Mouse (Mus musculus): ENCODE results near the gene Homer1. TPM values are rescaled to one million over a fixed set of nuclear protein-coding genes. Genes with fewer than 3 reads are reported as not detected.

Homer1 gene
- 3.2 and 3.6 TPM in 2 replicates for polyA plus RNA-seq (2015; fragmentation: Nextera tagmentation; extraction: Ambion mirVana)

DNA sequence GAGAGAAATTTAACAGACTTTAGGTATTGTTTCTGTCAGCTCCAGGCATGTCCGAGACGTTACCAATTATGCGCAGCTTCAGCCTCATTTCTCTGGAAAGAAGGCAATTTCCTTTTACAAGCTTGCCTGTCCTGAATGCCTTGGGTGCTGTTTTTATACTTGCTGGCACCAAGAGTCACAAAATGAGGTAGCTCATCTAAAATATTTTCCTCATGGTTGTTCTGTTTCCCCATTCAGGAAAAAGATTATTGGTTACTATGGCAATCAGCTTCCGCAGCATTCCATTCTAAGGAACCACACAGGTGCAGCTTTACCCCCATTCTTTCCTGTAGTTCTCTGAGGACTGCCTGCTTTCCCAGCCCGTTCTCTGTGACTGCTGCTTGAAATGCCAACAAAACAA is at the start of gene Homer1:
TSS of gene Homer1 (plus strand) at position 320 of the 400 bp plus-strand sequence.
- no peaks in the 10 kb centered on the region for H3K4me1 ChIP-seq (replicated peaks; ENCODE audit: insufficient read depth, low read length)
- H3K27ac ChIP-seq, result no peak within 1 kb of the TSS
- no peak for DNase-seq (ENCODE audit: low spot score)
- H3K36me3 ChIP-seq (ENCODE audit: insufficient read depth, low read length), result no peaks in the 10 kb centered on the region
- no peaks in the 10 kb centered on the region for H3K27me3 ChIP-seq (ENCODE audit: insufficient read depth, low read length)
- ATAC-seq (replicated peaks; ENCODE audit: low FRiP score, low read depth), result no peak
- 79% methylated on average over 5 of the region's 5 CpGs for WGBS
- no peak for TF ChIP-seq CTCF (IDR thresholded peaks at IDR 0.05; ENCODE audit: low read depth)
- H3K9me3 ChIP-seq (replicated peaks; ENCODE audit: low read length), result no peaks in the 10 kb centered on the region
- no peak within 1 kb of the TSS for H3K4me2 ChIP-seq (ENCODE audit: low read length)
- no peak within 1 kb of the TSS for H3K9ac ChIP-seq (ENCODE audit: low read depth, low read length)
- H3K4me3 ChIP-seq (replicated peaks; ENCODE audit: low read depth, low read length), result no peak within 1 kb of the TSS

- Histone ChIP-seq H3K9ac (ENCODE audit: low read depth, low read length) (no peak overlapping the region), H3K36me3 (ENCODE audit: insufficient read depth, low read length) (no peaks in the 10 kb centered on the region), H3K9me3 (replicated peaks; ENCODE audit: low read length) (no peaks in the 10 kb centered on the region), H3K4me3 (replicated peaks; ENCODE audit: low read depth, low read length) (no peak overlapping the region), H3K4me2 (ENCODE audit: low read length) (no peak overlapping the region), H3K27ac (no peak overlapping the region), H3K27me3 (ENCODE audit: insufficient read depth, low read length) (no peaks in the 10 kb centered on the region), H3K4me1 (replicated peaks; ENCODE audit: insufficient read depth, low read length) (no peaks in the 10 kb centered on the region)
- ATAC-seq (replicated peaks; ENCODE audit: low FRiP score, low read depth) (no peak), DNase-seq (ENCODE audit: low spot score) (no peak)
- 83% methylated on average over 6 of the region's 6 CpGs for WGBS
- no peak for TF ChIP-seq CTCF (IDR thresholded peaks at IDR 0.05; ENCODE audit: low read depth)
Measured at GRCm38 (mm10) chr13:93251732-93252131, 47.7 kb upstream of the Homer1 start.

DNA sequence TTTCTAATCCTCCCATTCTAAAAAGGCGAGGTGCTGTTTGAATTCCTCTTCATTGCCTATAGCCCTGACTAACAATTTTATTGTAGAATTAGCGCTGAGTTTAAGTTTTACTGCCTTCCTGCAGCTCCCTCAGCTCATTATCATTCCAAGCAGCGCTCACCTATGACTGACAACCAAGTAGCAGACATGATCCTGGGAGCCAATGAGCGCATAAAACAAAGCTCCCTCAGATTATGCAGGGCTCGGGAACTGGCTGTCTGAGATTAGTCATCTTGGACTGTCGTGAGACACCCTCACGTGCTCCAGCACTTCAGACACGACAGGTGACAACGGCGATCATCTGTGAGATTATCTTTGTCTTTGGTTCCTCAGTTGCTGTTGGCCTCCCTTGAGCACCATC is 47.3 kb upstream of the Homer1 start:
- Histone ChIP-seq H3K27me3 (ENCODE audit: insufficient read depth, low read length) (no peaks in the 10 kb centered on the region), H3K9me3 (replicated peaks; ENCODE audit: low read length) (no peaks in the 10 kb centered on the region), H3K9ac (ENCODE audit: low read depth, low read length) (no peak overlapping the region), H3K4me1 (replicated peaks; ENCODE audit: insufficient read depth, low read length) (no peaks in the 10 kb centered on the region), H3K4me2 (ENCODE audit: low read length) (no peak overlapping the region), H3K27ac (no peak overlapping the region), H3K4me3 (replicated peaks; ENCODE audit: low read depth, low read length) (no peak overlapping the region), H3K36me3 (ENCODE audit: insufficient read depth, low read length) (no peaks in the 10 kb centered on the region)
- TF ChIP-seq CTCF (IDR thresholded peaks at IDR 0.05; ENCODE audit: low read depth), result no peak
- DNase-seq (ENCODE audit: low spot score), result no peak
- WGBS, result 74% methylated on average over 10 of the region's 10 CpGs
- ATAC-seq (replicated peaks; ENCODE audit: low FRiP score, low read depth), result no peak

DNA sequence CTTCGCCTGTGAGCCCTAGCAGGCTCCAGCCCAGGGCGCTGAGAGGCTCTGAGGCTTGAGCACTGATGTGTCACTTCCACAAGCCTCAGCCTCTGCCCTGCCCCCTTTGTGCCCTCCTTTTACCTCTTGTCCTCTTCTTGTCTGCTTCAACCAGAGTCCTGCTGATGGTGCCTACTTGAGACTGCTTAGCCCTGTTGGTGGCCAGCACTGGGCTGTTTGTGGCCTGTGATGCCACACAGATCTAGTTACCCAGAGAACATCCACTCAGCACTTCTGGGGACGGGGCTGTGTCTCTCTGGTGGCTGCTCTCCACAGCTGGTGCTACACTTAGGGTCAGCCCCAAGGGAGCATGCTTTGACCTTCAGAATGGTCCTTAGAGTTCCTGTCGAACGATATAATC is 46.5 kb upstream of the Homer1 start:
- WGBS, result 69% methylated on average over 5 of the region's 5 CpGs
- Histone ChIP-seq H3K4me2 (ENCODE audit: low read length) (no peak overlapping the region), H3K36me3 (ENCODE audit: insufficient read depth, low read length) (no peaks in the 10 kb centered on the region), H3K4me3 (replicated peaks; ENCODE audit: low read depth, low read length) (no peak overlapping the region), H3K9ac (ENCODE audit: low read depth, low read length) (no peak overlapping the region), H3K27ac (no peak overlapping the region), H3K9me3 (replicated peaks; ENCODE audit: low read length) (no peaks in the 10 kb centered on the region), H3K27me3 (ENCODE audit: insufficient read depth, low read length) (no peaks in the 10 kb centered on the region), H3K4me1 (replicated peaks; ENCODE audit: insufficient read depth, low read length) (no peaks in the 10 kb centered on the region)
- DNase-seq (ENCODE audit: low spot score) (no peak), ATAC-seq (replicated peaks; ENCODE audit: low FRiP score, low read depth) (no peak)
- TF ChIP-seq CTCF (IDR thresholded peaks at IDR 0.05; ENCODE audit: low read depth), result no peak

DNA sequence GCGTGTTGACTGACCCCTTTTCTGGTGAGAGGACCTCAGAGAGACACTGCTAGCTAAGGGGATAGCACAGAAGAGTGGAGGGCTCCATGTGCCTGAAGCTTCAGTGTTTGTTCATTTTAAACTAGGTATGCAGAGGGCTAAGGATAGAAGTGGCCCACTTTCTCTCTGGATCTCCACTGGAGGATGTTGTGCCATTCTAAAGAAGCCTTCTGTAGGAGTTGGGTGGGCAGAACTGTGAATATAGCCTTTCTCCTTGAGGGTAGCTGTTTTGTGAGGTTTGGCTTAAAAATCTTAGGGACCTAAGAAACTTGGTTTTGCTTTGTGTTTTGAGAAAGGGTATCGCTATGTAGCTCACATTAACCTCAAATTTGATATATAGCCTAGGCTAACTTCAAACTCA is 32.3 kb upstream of the Homer1 start:
- no peak overlapping the region for H3K9ac ChIP-seq (ENCODE audit: low read depth, low read length)
- no peaks in the 10 kb centered on the region for H3K9me3 ChIP-seq (replicated peaks; ENCODE audit: low read length)
- no peak for TF ChIP-seq CTCF (IDR thresholded peaks at IDR 0.05; ENCODE audit: low read depth)
- no peak for ATAC-seq (replicated peaks; ENCODE audit: low FRiP score, low read depth)
- no peak overlapping the region for H3K4me3 ChIP-seq (replicated peaks; ENCODE audit: low read depth, low read length)
- H3K36me3 ChIP-seq (ENCODE audit: insufficient read depth, low read length), result no peaks in the 10 kb centered on the region
- no peaks in the 10 kb centered on the region for H3K27me3 ChIP-seq (ENCODE audit: insufficient read depth, low read length)
- DNase-seq (ENCODE audit: low spot score), result no peak
- H3K4me1 ChIP-seq (replicated peaks; ENCODE audit: insufficient read depth, low read length), result no peaks in the 10 kb centered on the region
- no peak overlapping the region for H3K27ac ChIP-seq
- no peak overlapping the region for H3K4me2 ChIP-seq (ENCODE audit: low read length)
- 85% methylated on average over 2 of the region's 2 CpGs for WGBS

GRCm38 (mm10) chr13:93300581-93300980 is 1.1 kb downstream of the Homer1 start:
- WGBS, result 89% methylated on average over 5 of the region's 5 CpGs

GRCm38 (mm10) chr13:93301060-93301459 is 1.6 kb downstream of the Homer1 start:
- no peak overlapping the region for H3K27ac ChIP-seq
- no peak overlapping the region for H3K4me2 ChIP-seq (ENCODE audit: low read length)
- H3K9ac ChIP-seq (ENCODE audit: low read depth, low read length), result no peak overlapping the region
- no peaks in the 10 kb centered on the region for H3K27me3 ChIP-seq (ENCODE audit: insufficient read depth, low read length)
- no peaks in the 10 kb centered on the region for H3K9me3 ChIP-seq (replicated peaks; ENCODE audit: low read length)
- no peaks in the 10 kb centered on the region for H3K4me1 ChIP-seq (replicated peaks; ENCODE audit: insufficient read depth, low read length)
- WGBS, result 80% methylated on average over 2 of the region's 2 CpGs
- no peak for TF ChIP-seq CTCF (IDR thresholded peaks at IDR 0.05; ENCODE audit: low read depth)
- H3K4me3 ChIP-seq (replicated peaks; ENCODE audit: low read depth, low read length), result no peak overlapping the region
- no peaks in the 10 kb centered on the region for H3K36me3 ChIP-seq (ENCODE audit: insufficient read depth, low read length)
- ATAC-seq (replicated peaks; ENCODE audit: low FRiP score, low read depth) (no peak), DNase-seq (ENCODE audit: low spot score) (no peak)

More at GRCm38 (mm10) chr13:93300581-93300980, 1.1 kb downstream of the Homer1 start:
- H3K27ac ChIP-seq, result no peak overlapping the region
- no peak for TF ChIP-seq CTCF (IDR thresholded peaks at IDR 0.05; ENCODE audit: low read depth)
- H3K9ac ChIP-seq (ENCODE audit: low read depth, low read length), result no peak overlapping the region
- H3K9me3 ChIP-seq (replicated peaks; ENCODE audit: low read length), result no peaks in the 10 kb centered on the region
- H3K4me2 ChIP-seq (ENCODE audit: low read length), result no peak overlapping the region
- no peaks in the 10 kb centered on the region for H3K27me3 ChIP-seq (ENCODE audit: insufficient read depth, low read length)
- H3K4me1 ChIP-seq (replicated peaks; ENCODE audit: insufficient read depth, low read length), result no peaks in the 10 kb centered on the region
- no peak for DNase-seq (ENCODE audit: low spot score)
- H3K4me3 ChIP-seq (replicated peaks; ENCODE audit: low read depth, low read length), result no peak overlapping the region
- no peak for ATAC-seq (replicated peaks; ENCODE audit: low FRiP score, low read depth)
- no peaks in the 10 kb centered on the region for H3K36me3 ChIP-seq (ENCODE audit: insufficient read depth, low read length)
